Mouse (Mus musculus) E14TG2a.4 (cell line): ENCODE data around the gene Herpud2.

Experiments
- CTCF ChIP-seq: conservative IDR thresholded peaks from 2 replicates; pipeline ENCODE4 v1.5.1; 2014; ENCODE audit warnings: low read length
- NANOG ChIP-seq: IDR thresholded peaks from 2 replicates; pipeline ENCODE4 v1.6.1; 2014; ENCODE audit warnings: borderline replicate concordance, low read length, mixed read lengths
- POU5F1 ChIP-seq: IDR thresholded peaks from 2 replicates; pipeline ENCODE4 v1.6.1; 2014; ENCODE audit warnings: low read length, borderline replicate concordance

GRCm38 (mm10) chr9:25090853-25091252, 60.8 kb downstream of the Herpud2 start:
- no peak for TF ChIP-seq CTCF
- no peak for TF ChIP-seq NANOG
- TF ChIP-seq POU5F1, result no peak
